Mouse (Mus musculus) heart, adult 2 months (tissue): Measurements from ENCODE around the gene Igf2r.

ENCODE experiments used
- CTCF ChIP-seq: fragments of 200-600 bp; IDR thresholded peaks from 2 replicates; pipeline ENCODE4 v1.8.1; 2022; ENCODE audit warnings: antibody characterized with exemption, mild to moderate bottlenecking, moderate library complexity
- POLR2A ChIP-seq: fragments of 200-500 bp; IDR thresholded peaks from 2 replicates; pipeline ENCODE4 v1.6.1; 2011; ENCODE audit warnings: mild to moderate bottlenecking, low read depth, low read length, control low read depth; ENCODE audit not compliant: insufficient read depth

DNA sequence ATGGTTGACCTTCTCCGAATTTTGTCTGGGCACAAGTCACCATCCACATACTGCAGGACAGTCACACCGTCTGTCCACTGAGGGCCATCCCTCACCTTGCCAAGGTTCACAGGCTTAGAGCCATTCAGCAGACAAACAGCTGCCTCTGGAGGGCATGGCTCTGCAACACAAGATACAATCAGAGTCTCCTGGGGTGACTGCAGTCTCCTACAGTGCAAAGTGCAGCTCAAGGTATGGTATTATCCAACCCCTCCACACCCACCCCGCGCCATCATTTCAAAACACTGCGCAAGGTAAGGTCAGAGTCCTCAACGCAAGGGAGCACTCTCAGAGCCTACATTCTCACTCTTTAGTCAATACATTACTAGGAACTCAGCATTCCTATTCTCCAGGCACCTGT is 69.1 kb downstream of the Igf2r start:
- TF ChIP-seq POLR2A, result no peak
- no peak for TF ChIP-seq CTCF
